ENCODE assay signal across 7 mouse cellular contexts in genomic region chrX:10714696-10715140, GRCm38 (mm10). TPM values are rescaled to one million over a fixed set of nuclear protein-coding genes. Genes with fewer than 3 reads are reported as not detected.
DNase-seq lines count a peak whose midpoint lies in the region; ATAC-seq and TF ChIP-seq lines count a peak whose summit lies in the region.

Mid1ip1 (plus strand) TSS chrX:10715013.

- H3K4me2 ChIP-seq in embryonic facial prominence, embryonic 14.5 days (ENCODE audit: low read depth, low read length): peak within 1 kb of the TSS; percentile 48
- peak within 1 kb of the TSS; percentile 40 for H3K4me2 ChIP-seq in limb, embryonic 12.5 days
- H3K4me2 ChIP-seq in midbrain, embryonic 14.5 days (ENCODE audit: low read length): peak within 1 kb of the TSS; percentile 32

- TF ChIP-seq EP300 in heart, adult 2 months (IDR thresholded peaks at IDR 0.05; ENCODE audit: insufficient read depth, low read depth, low read length): no peak

- no peak within 1 kb of the TSS for H3K27ac ChIP-seq in embryonic facial prominence, embryonic 14.5 days (replicated peaks; ENCODE audit: low read depth, low read length)
- H3K27ac ChIP-seq in heart, adult 2 months: peak within 1 kb of the TSS; percentile 71
- peak within 1 kb of the TSS; percentile 93 for H3K27ac ChIP-seq in kidney, adult 2 months (ENCODE audit: insufficient read depth, low read depth, low read length)
- peak within 1 kb of the TSS; percentile 59; the same call in 1 of the 2 replicates for H3K27ac ChIP-seq in limb, embryonic 12.5 days
- 0 out of 2 replicates have a peak within 1 kb of the TSS, but pooled peaks have one; percentile 13 for H3K27ac ChIP-seq in midbrain, embryonic 14.5 days (replicated peaks; ENCODE audit: low read depth, low read length)

- no peak for TF ChIP-seq CTCF in heart, adult 2 months (IDR thresholded peaks at IDR 0.05)
- TF ChIP-seq CTCF in kidney, adult 2 months (conservative IDR thresholded peaks at IDR 0.05; ENCODE audit: insufficient read depth, insufficient read length, low read depth, low read length): no peak

- intact Hi-C loops in heart, adult 2 months (cut with DNase I): loop anchor here (5.0 to 10.0 kb wide), 6 partner anchors 43 to 263 kb away; no protein-coding TSS in a partner anchor

- H3K9me3 ChIP-seq in embryonic facial prominence, embryonic 14.5 days (ENCODE audit: control insufficient read depth, low read length): no peaks in the 10 kb centered on the region
- H3K9me3 ChIP-seq in limb, embryonic 12.5 days: no peaks in the 10 kb centered on the region
- H3K9me3 ChIP-seq in midbrain, embryonic 14.5 days (ENCODE audit: control insufficient read depth, low read length): no peaks in the 10 kb centered on the region

- H3K4me1 ChIP-seq in embryonic facial prominence, embryonic 14.5 days (ENCODE audit: control insufficient read depth, insufficient read depth, low read length): 0 out of 2 replicates have a peak, but pooled peaks cover 4% of the 10 kb centered on the region
- peaks cover 5% of the 10 kb centered on the region for H3K4me1 ChIP-seq in heart, adult 2 months (ENCODE audit: control insufficient read depth, insufficient read depth, low read length)
- peaks cover 5% of the 10 kb centered on the region; the same call in 1 of the 2 replicates for H3K4me1 ChIP-seq in kidney, adult 2 months (ENCODE audit: control insufficient read depth, insufficient read depth, low read length)
- 0 out of 2 replicates have a peak, but pooled peaks cover 2% of the 10 kb centered on the region for H3K4me1 ChIP-seq in limb, embryonic 12.5 days (replicated peaks)
- H3K4me1 ChIP-seq in midbrain, embryonic 14.5 days (ENCODE audit: control insufficient read depth, insufficient read depth, low read length): no peaks in the 10 kb centered on the region

- no peak within 1 kb of the TSS for H3K9ac ChIP-seq in embryonic facial prominence, embryonic 14.5 days (ENCODE audit: low read depth, low read length)
- peak within 1 kb of the TSS; percentile 25; the same call in 1 of the 2 replicates for H3K9ac ChIP-seq in heart, adult 2 months (ENCODE audit: low read depth, low read length)
- no peak within 1 kb of the TSS for H3K9ac ChIP-seq in limb, embryonic 12.5 days (replicated peaks)
- H3K9ac ChIP-seq in midbrain, embryonic 14.5 days (replicated peaks; ENCODE audit: low read length): no peak within 1 kb of the TSS

- peak; percentile 85 for ATAC-seq in embryonic facial prominence, embryonic 14.5 days (ENCODE audit: low read depth)
- ATAC-seq in limb, embryonic 12.5 days (ENCODE audit: insufficient number of reproducible peaks, insufficient read depth, low FRiP score, low TSS enrichment, low read depth): peak; percentile 90
- peak; percentile 35; the same call in 1 of the 2 replicates for ATAC-seq in midbrain, embryonic 14.5 days (ENCODE audit: low FRiP score, low TSS enrichment)

- 18% methylated on average over 12 of the region's 12 CpGs for WGBS in embryonic facial prominence, embryonic 14.5 days
- WGBS in heart, adult 2 months: 14% methylated on average over 12 of the region's 12 CpGs
- under 1% methylated on average over 12 of the region's 12 CpGs for WGBS in kidney, adult 2 months
- 21% methylated on average over 12 of the region's 12 CpGs for WGBS in limb, embryonic 12.5 days
- 18% methylated on average over 12 of the region's 12 CpGs for WGBS in midbrain, embryonic 14.5 days

- no peaks in the 10 kb centered on the region for H3K79me2 ChIP-seq in heart, adult 2 months (replicated peaks; ENCODE audit: control insufficient read depth, insufficient read depth, low read length)

- peak within 1 kb of the TSS; percentile 19 for H3K4me3 ChIP-seq in embryonic facial prominence, embryonic 14.5 days (ENCODE audit: low read depth, low read length)
- peak within 1 kb of the TSS; percentile 26 for H3K4me3 ChIP-seq in heart, adult 2 months
- peak within 1 kb of the TSS; percentile 39 for H3K4me3 ChIP-seq in kidney, adult 2 months (ENCODE audit: insufficient read depth, low read depth, low read length)
- H3K4me3 ChIP-seq in limb, embryonic 12.5 days (replicated peaks): peak within 1 kb of the TSS; percentile 21; the same call in 1 of the 2 replicates
- H3K4me3 ChIP-seq in midbrain, embryonic 14.5 days (replicated peaks; ENCODE audit: low read depth, low read length): no peak within 1 kb of the TSS

- H3K36me3 ChIP-seq in embryonic facial prominence, embryonic 14.5 days (ENCODE audit: control insufficient read depth, insufficient read depth, low read length): no peaks in the 10 kb centered on the region
- no peaks in the 10 kb centered on the region for H3K36me3 ChIP-seq in heart, adult 2 months (ENCODE audit: control insufficient read depth, insufficient read depth, low read length)
- no peaks in the 10 kb centered on the region for H3K36me3 ChIP-seq in kidney, adult 2 months (ENCODE audit: control insufficient read depth, insufficient read depth, low read length)
- no peaks in the 10 kb centered on the region for H3K36me3 ChIP-seq in limb, embryonic 12.5 days
- no peaks in the 10 kb centered on the region for H3K36me3 ChIP-seq in midbrain, embryonic 14.5 days (ENCODE audit: control insufficient read depth, insufficient read depth, low read length)

- DNase-seq in adrenal gland, postnatal 4 days (ENCODE audit: low spot score in 2 of 2): peak; percentile 18 to 64
- peak; percentile 96 for DNase-seq in embryonic facial prominence, embryonic 14.5 days (ENCODE audit: low spot score)
- peak; percentile 76 to 88 for DNase-seq in heart, adult 2 months
- DNase-seq in kidney, adult 2 months: peak; percentile 97
- peak; percentile 82 for DNase-seq in midbrain, embryonic 14.5 days
- peak; percentile 38 to 42 for DNase-seq in spleen, adult 18-20 months

- no peaks in the 10 kb centered on the region for H3K27me3 ChIP-seq in embryonic facial prominence, embryonic 14.5 days (replicated peaks; ENCODE audit: control insufficient read depth, insufficient read depth, low read length)
- no peaks in the 10 kb centered on the region for H3K27me3 ChIP-seq in heart, adult 2 months (ENCODE audit: control insufficient read depth, insufficient read depth, low read length)
- H3K27me3 ChIP-seq in kidney, adult 2 months (replicated peaks; ENCODE audit: control insufficient read depth, insufficient read depth, low read length): no peaks in the 10 kb centered on the region
- H3K27me3 ChIP-seq in limb, embryonic 12.5 days: peaks cover 21% of the 10 kb centered on the region
- no peaks in the 10 kb centered on the region for H3K27me3 ChIP-seq in midbrain, embryonic 14.5 days (ENCODE audit: control insufficient read depth, insufficient read depth, low read length)

- peak; percentile 52; the same call in 1 of the 2 replicates for TF ChIP-seq POLR2A in heart, adult 2 months (IDR thresholded peaks at IDR 0.05; ENCODE audit: insufficient read depth, low read depth, low read length)
- no peak for TF ChIP-seq POLR2A in kidney, adult 2 months (IDR thresholded peaks at IDR 0.05; ENCODE audit: low read depth, low read length)

RNA-seq across cellular contexts. Expression of gene Mid1ip1, which starts in this region (rescaled TPM):
- 10 to 100 TPM; 62.8 to 63.4 TPM for total RNA-seq in adrenal gland, postnatal 4 days (2021)
- 29.2 and 29.8 TPM in 2 replicates for polyA plus RNA-seq in embryonic facial prominence, embryonic 14.5 days (2014; fragmentation: Nextera tagmentation; extraction: Ambion mirVana)
- 100 to 1,000 TPM in 1 of 2 experiments, 10 to 100 TPM in 1; 63.3 to 214 TPM for total RNA-seq in heart, adult 2 months (2021)
- 61.3 and 70.6 TPM in 2 replicates for polyA plus RNA-seq in heart, adult 2 months (2012; rRNA removed)
- polyA plus RNA-seq in kidney, adult 2 months (2012; rRNA removed): 30.0 and 34.7 TPM in 2 replicates
- 22.5 and 24.4 TPM in 2 replicates for polyA plus RNA-seq in limb, embryonic 12.5 days (2016; fragmentation: Nextera tagmentation; extraction: Ambion mirVana)
- 55.4 and 61.1 TPM in 2 replicates for polyA plus RNA-seq in midbrain, embryonic 14.5 days (2014; fragmentation: Nextera tagmentation; extraction: Ambion mirVana)

Comparison
In these comparisons a context has a peak if more than half of its experiments do, and no peak if none do; other contexts are left out.
1. DNase-seq: peak in every context shown above with its lines; median percentile 97 in kidney, adult 2 months; 96 in embryonic facial prominence, embryonic 14.5 days; 82 in heart, adult 2 months; 82 in midbrain, embryonic 14.5 days; 41 in adrenal gland, postnatal 4 days; 40 in spleen, adult 18-20 months.
2. ATAC-seq: peak in every context shown above with its lines; median percentile 90 in limb, embryonic 12.5 days; 85 in embryonic facial prominence, embryonic 14.5 days; 35 in midbrain, embryonic 14.5 days.